Mouse (Mus musculus): ENCODE data around the gene Rhoc. TPM values are rescaled to one million over a fixed set of nuclear protein-coding genes. Genes with fewer than 3 reads are reported as not detected.
"Not testable (repeated sequence)": the region's sequence is repeated elsewhere in the genome, so short reads cannot be mapped to it uniquely, and the experiment has no call there.

The Rhoc gene
- polyA plus RNA-seq, 1 experiment from 2014 or later, result 20.3 TPM

GRCm38 (mm10) chr3:104800681-104801080 lies 12.5 kb downstream of the Rhoc start:
- WGBS (ENCODE audit: insufficient replicate concordance), result 81% methylated on average over 11 of the region's 11 CpGs

DNA sequence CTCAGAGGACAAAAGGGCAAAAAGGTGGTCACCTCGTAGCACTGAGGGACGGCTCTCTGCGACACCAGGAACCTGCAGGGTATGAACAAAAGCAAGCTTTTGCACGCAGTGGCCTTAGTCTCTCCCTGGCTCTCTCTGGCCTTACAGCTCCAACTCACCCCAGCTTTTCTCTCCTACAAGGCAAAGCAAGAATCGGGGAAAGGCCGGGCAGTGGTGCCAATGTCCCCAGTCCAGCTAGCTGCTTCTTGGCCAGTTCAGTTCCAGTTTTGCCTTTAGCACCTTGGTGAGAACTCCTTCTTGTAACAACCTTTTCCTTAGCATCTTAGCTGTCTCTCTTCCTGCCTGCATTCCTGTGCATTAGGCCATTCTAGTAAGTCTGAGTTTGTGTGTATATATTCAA lies 13.3 kb downstream of the Rhoc start:
- H3K4me1 ChIP-seq (ENCODE audit: control insufficient read depth, low read depth, low read length), result no peaks in the 10 kb centered on the region
- no peak overlapping the region for H3K27ac ChIP-seq (ENCODE audit: low read length)
- H3K4me2 ChIP-seq (ENCODE audit: low read depth, low read length), result no peak overlapping the region
- no peaks in the 10 kb centered on the region for H3K9me3 ChIP-seq (replicated peaks; ENCODE audit: control insufficient read depth, low read length)
- H3K36me3 ChIP-seq (ENCODE audit: control insufficient read depth, insufficient read depth), result peaks cover 4% of the 10 kb centered on the region
- H3K27me3 ChIP-seq (ENCODE audit: control insufficient read depth, insufficient read depth, low read depth, low read length), result no peaks in the 10 kb centered on the region
- H3K4me3 ChIP-seq (ENCODE audit: low read depth, low read length), result no peak overlapping the region
- WGBS (ENCODE audit: insufficient replicate concordance), result 76% methylated on average over 6 of the region's 6 CpGs
- no peak for ATAC-seq (ENCODE audit: low read depth)
- H3K9ac ChIP-seq (ENCODE audit: low read depth, low read length), result no peak overlapping the region

More at GRCm38 (mm10) chr3:104800681-104801080, 12.5 kb downstream of the Rhoc start:
- Histone ChIP-seq H3K27me3 (ENCODE audit: control insufficient read depth, insufficient read depth, low read depth, low read length) (no peaks in the 10 kb centered on the region), H3K9ac (ENCODE audit: low read depth, low read length) (no peak overlapping the region), H3K36me3 (ENCODE audit: control insufficient read depth, insufficient read depth) (peaks cover 4% of the 10 kb centered on the region), H3K4me2 (ENCODE audit: low read depth, low read length) (no peak overlapping the region), H3K4me1 (ENCODE audit: control insufficient read depth, low read depth, low read length) (peaks cover under 1% of the 10 kb centered on the region), H3K4me3 (ENCODE audit: low read depth, low read length) (no peak overlapping the region), H3K27ac (ENCODE audit: low read length) (no peak overlapping the region), H3K9me3 (replicated peaks; ENCODE audit: control insufficient read depth, low read length) (no peaks in the 10 kb centered on the region)
- ATAC-seq (ENCODE audit: low read depth), result no peak

GRCm38 (mm10) chr3:104804312-104804711 lies 16.1 kb downstream of the Rhoc start:
- no peak overlapping the region for H3K27ac ChIP-seq (ENCODE audit: low read length)
- peaks cover 4% of the 10 kb centered on the region for H3K36me3 ChIP-seq (ENCODE audit: control insufficient read depth, insufficient read depth)
- H3K4me1 ChIP-seq (ENCODE audit: control insufficient read depth, low read depth, low read length), result no peaks in the 10 kb centered on the region
- no peak for ATAC-seq (ENCODE audit: low read depth)
- H3K9ac ChIP-seq (ENCODE audit: low read depth, low read length), result no peak overlapping the region
- H3K4me2 ChIP-seq (ENCODE audit: low read depth, low read length), result no peak overlapping the region
- WGBS (ENCODE audit: insufficient replicate concordance), result 84% methylated on average over 10 of the region's 10 CpGs
- H3K27me3 ChIP-seq (ENCODE audit: control insufficient read depth, insufficient read depth, low read depth, low read length), result no peaks in the 10 kb centered on the region
- no peak overlapping the region for H3K4me3 ChIP-seq (ENCODE audit: low read depth, low read length)
- H3K9me3 ChIP-seq (replicated peaks; ENCODE audit: control insufficient read depth, low read length), result no peaks in the 10 kb centered on the region

DNA sequence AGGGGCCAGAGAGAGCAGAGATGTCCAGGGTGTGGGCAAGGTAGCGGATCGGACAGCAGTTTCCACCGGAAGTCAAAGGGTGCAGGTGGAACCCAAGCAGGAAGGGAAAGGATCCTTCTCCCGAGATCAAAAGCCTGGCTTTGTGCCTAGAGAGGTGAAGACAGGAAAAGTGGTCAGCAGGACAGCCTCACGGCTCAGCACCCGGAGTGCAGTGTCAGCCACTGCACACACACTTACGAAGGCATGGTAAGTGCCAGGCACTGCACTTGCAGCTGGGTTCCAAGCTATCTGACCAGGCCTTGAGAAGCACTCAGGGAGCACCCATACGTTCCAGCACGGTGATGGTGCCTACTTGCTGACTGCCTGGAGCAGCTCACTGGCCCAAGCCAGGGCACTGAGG lies 17.4 kb downstream of the Rhoc start:
- H3K27me3 ChIP-seq (ENCODE audit: control insufficient read depth, insufficient read depth, low read depth, low read length), result no peaks in the 10 kb centered on the region

DNA sequence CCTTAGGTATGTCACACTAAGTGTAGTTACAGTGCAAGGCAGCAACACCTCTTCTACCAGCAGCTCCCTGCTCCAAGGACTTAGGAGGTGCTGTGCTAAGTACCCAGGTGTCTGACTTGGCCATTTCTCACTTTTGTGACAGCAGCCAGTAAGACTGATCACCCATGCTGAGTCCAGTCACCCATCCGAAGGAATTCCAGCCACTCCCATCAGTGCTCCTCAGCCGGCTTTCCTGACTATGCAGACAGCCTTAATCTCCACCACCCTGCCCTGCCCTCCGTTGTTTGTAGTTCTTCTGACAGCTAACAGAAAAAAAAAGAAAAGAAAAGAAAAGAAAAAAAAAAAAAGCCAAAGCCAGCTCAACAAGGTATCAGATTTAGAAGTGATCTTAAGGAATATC lies 23.6 kb downstream of the Rhoc start:
- Histone ChIP-seq H3K4me2 (ENCODE audit: low read depth, low read length) (no peak overlapping the region), H3K9ac (ENCODE audit: low read depth, low read length) (no peak overlapping the region), H3K36me3 (ENCODE audit: control insufficient read depth, insufficient read depth) (no peaks in the 10 kb centered on the region), H3K27ac (ENCODE audit: low read length) (no peak overlapping the region), H3K4me3 (ENCODE audit: low read depth, low read length) (no peak overlapping the region), H3K4me1 (ENCODE audit: control insufficient read depth, low read depth, low read length) (no peaks in the 10 kb centered on the region; the same call in 1 of the 2 replicates), H3K9me3 (replicated peaks; ENCODE audit: control insufficient read depth, low read length) (no peaks in the 10 kb centered on the region), H3K27me3 (ENCODE audit: control insufficient read depth, insufficient read depth, low read depth, low read length) (no peaks in the 10 kb centered on the region)
- WGBS (ENCODE audit: insufficient replicate concordance), result 56% methylated on average over 3 of the region's 3 CpGs
- ATAC-seq (ENCODE audit: low read depth), result no peak

More for the DNA sequence above, 17.4 kb downstream of the Rhoc start:
- H3K9me3 ChIP-seq (replicated peaks; ENCODE audit: control insufficient read depth, low read length), result no peaks in the 10 kb centered on the region
- no peak overlapping the region for H3K27ac ChIP-seq (ENCODE audit: low read length)
- no peaks in the 10 kb centered on the region; the same call in 1 of the 2 replicates for H3K36me3 ChIP-seq (ENCODE audit: control insufficient read depth, insufficient read depth)
- WGBS (ENCODE audit: insufficient replicate concordance), result 74% methylated on average over 9 of the region's 9 CpGs
- no peak for ATAC-seq (ENCODE audit: low read depth)
- no peaks in the 10 kb centered on the region for H3K4me1 ChIP-seq (ENCODE audit: control insufficient read depth, low read depth, low read length)
- no peak overlapping the region for H3K9ac ChIP-seq (ENCODE audit: low read depth, low read length)
- no peak overlapping the region for H3K4me3 ChIP-seq (ENCODE audit: low read depth, low read length)
- H3K4me2 ChIP-seq (ENCODE audit: low read depth, low read length), result no peak overlapping the region

GRCm38 (mm10) chr3:104812254-104812653 lies 24.1 kb downstream of the Rhoc start:
- no peak overlapping the region for H3K27ac ChIP-seq (ENCODE audit: low read length)
- H3K4me1 ChIP-seq (ENCODE audit: control insufficient read depth, low read depth, low read length), result peaks cover 4% of the 10 kb centered on the region
- no peak for ATAC-seq (ENCODE audit: low read depth)
- WGBS (ENCODE audit: insufficient replicate concordance), result 67% methylated on average over 4 of the region's 4 CpGs
- H3K9ac ChIP-seq (ENCODE audit: low read depth, low read length), result no peak overlapping the region
- H3K27me3 ChIP-seq (ENCODE audit: control insufficient read depth, insufficient read depth, low read depth, low read length), result no peaks in the 10 kb centered on the region
- H3K4me3 ChIP-seq (ENCODE audit: low read depth, low read length), result no peak overlapping the region
- H3K4me2 ChIP-seq (ENCODE audit: low read depth, low read length), result no peak overlapping the region
- no peaks in the 10 kb centered on the region for H3K36me3 ChIP-seq (ENCODE audit: control insufficient read depth, insufficient read depth)
- H3K9me3 ChIP-seq (replicated peaks; ENCODE audit: control insufficient read depth, low read length), result no peaks in the 10 kb centered on the region

GRCm38 (mm10) chr3:104813227-104813626 lies 25.1 kb downstream of the Rhoc start:
- H3K9ac ChIP-seq (ENCODE audit: low read depth, low read length); H3K27me3 ChIP-seq (ENCODE audit: control insufficient read depth, insufficient read depth, low read depth, low read length); H3K4me3 ChIP-seq (ENCODE audit: low read depth, low read length); H3K36me3 ChIP-seq (ENCODE audit: control insufficient read depth, insufficient read depth); H3K4me1 ChIP-seq (ENCODE audit: control insufficient read depth, low read depth, low read length); ATAC-seq (ENCODE audit: low read depth); H3K4me2 ChIP-seq (ENCODE audit: low read depth, low read length); H3K9me3 ChIP-seq (replicated peaks; ENCODE audit: control insufficient read depth, low read length); H3K27ac ChIP-seq (ENCODE audit: low read length): not testable (repeated sequence)
- 78% methylated on average over 7 of the region's 7 CpGs for WGBS (ENCODE audit: insufficient replicate concordance)

DNA sequence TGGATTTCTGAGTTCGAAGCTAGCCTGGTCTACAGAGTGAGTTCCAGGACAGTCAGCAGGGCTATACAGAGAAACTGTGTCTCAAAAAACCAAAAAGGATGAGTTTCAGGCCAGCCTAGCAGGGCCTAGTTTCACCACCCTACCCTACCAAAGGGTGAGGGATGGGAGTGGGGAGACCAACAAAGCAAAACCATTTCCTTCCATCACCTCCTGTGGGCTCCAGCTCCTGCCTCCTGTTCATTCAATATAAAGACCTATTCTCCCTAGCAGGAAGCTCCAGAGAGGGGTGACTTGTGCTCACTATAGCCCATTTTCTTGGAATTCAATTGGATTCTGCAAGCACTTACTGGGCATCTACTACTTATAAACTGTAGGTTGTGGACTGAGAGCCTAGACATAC lies 26.6 kb downstream of the Rhoc start:
- Histone ChIP-seq H3K9ac (ENCODE audit: low read depth, low read length) (no peak overlapping the region), H3K27me3 (ENCODE audit: control insufficient read depth, insufficient read depth, low read depth, low read length) (no peaks in the 10 kb centered on the region), H3K4me2 (ENCODE audit: low read depth, low read length) (no peak overlapping the region), H3K4me3 (ENCODE audit: low read depth, low read length) (no peak overlapping the region), H3K4me1 (ENCODE audit: control insufficient read depth, low read depth, low read length) (peaks cover 17% of the 10 kb centered on the region), H3K36me3 (ENCODE audit: control insufficient read depth, insufficient read depth) (no peaks in the 10 kb centered on the region), H3K27ac (ENCODE audit: low read length) (no peak overlapping the region), H3K9me3 (replicated peaks; ENCODE audit: control insufficient read depth, low read length) (no peaks in the 10 kb centered on the region)
- no peak for ATAC-seq (ENCODE audit: low read depth)
- 82% methylated on average over 1 of the region's 1 CpGs for WGBS (ENCODE audit: insufficient replicate concordance)

- H3K27me3 ChIP-seq (ENCODE audit: control insufficient read depth, insufficient read depth, low read depth, low read length), result no peaks in the 10 kb centered on the region
- no peaks in the 10 kb centered on the region for H3K36me3 ChIP-seq (ENCODE audit: control insufficient read depth, insufficient read depth)
- H3K4me2 ChIP-seq (ENCODE audit: low read depth, low read length), result no peak overlapping the region
- H3K4me3 ChIP-seq (ENCODE audit: low read depth, low read length), result no peak overlapping the region
- 70% methylated on average over 2 of the region's 2 CpGs for whole genome bisulfite sequencing (ENCODE audit: insufficient replicate concordance)
- H3K9ac ChIP-seq (ENCODE audit: low read depth, low read length), result no peak overlapping the region
- H3K9me3 ChIP-seq (replicated peaks; ENCODE audit: control insufficient read depth, low read length), result no peaks in the 10 kb centered on the region
- no peak for ATAC-seq (ENCODE audit: low read depth)
- no peak overlapping the region for H3K27ac ChIP-seq (ENCODE audit: low read length)
- H3K4me1 ChIP-seq (ENCODE audit: control insufficient read depth, low read depth, low read length), result peaks cover 17% of the 10 kb centered on the region
Observed at GRCm38 (mm10) chr3:104815346-104815745, 27.2 kb downstream of the Rhoc start.

Measured in liver, embryonic 16.5 days (tissue).